Mouse (Mus musculus): Measurements from ENCODE around the gene 9130409I23Rik.

Gene 9130409I23Rik

DNA sequence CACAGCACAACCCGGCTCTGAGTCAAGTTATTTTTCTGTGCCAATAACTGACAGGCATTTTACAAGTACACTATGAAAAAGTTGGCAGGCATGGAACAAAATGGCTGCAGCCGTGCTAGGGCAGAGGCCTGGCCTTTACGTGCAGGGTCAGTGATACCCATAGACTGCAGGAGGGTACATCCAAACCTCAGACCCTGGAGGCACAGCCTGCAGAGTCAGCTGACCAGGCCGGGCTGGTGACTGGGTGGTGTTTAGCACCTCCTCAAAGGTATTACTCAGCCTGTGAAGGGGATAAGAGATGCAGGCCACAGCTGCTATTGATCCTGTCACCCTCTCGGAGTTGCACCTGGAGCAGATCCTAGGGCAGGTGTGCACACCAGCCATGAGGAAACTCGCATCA lies at the start of gene 9130409I23Rik:
Gene 9130409I23Rik (plus strand): TSS at position 301 of the 400 bp plus-strand sequence.
- WGBS: 76% methylated on average over 6 of the region's 6 CpGs

DNA sequence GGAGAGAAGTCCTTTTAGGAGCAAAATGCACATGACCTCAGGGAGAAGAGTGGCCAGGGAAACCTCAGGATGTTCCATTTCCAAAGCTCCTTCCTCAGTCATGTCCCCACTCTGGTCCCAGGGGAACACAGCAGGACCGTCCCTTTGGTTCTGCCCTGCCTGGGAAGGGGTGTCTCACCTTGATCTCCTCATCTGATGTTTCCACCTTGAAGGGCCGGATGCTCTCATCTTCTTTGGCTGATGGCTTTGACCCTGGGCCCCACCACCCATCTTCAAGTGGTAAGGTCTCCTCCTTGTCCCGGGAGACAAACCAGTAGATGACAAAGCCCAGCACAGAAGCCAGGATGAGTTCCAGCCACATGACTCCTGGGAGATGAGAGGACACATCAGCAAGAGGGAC lies 49.4 kb upstream of the 9130409I23Rik start:
- WGBS: 93% methylated on average over 3 of the region's 3 CpGs

DNA sequence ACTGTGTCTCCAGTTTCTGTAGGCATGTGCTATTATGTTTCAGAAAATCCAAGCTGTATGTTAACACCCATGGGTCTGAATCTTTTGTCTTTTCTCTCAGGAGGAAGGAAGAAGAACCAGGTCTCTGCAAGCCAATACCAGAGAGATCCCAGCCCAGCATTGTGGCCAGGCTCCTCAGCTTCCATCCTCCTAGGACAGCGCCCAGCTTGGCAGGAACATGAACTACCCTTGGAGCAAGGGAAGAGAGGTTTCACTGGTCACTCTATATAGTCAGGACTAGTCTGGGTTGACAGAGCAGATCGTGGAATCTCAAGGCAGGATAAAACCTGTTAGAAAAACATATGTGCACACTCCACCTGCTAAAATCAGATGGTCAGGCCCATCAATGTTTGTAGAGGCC lies 47.2 kb upstream of the 9130409I23Rik start:
- WGBS: 93% methylated on average over 2 of the region's 2 CpGs

GRCm38 (mm10) chr1:181005331-181005730 lies 45.7 kb upstream of the 9130409I23Rik start:
- WGBS: 89% methylated on average over 8 of the region's 8 CpGs

GRCm38 (mm10) chr1:181007831-181008230 lies 43.2 kb upstream of the 9130409I23Rik start:
- 93% methylated on average over 6 of the region's 6 CpGs for WGBS

DNA sequence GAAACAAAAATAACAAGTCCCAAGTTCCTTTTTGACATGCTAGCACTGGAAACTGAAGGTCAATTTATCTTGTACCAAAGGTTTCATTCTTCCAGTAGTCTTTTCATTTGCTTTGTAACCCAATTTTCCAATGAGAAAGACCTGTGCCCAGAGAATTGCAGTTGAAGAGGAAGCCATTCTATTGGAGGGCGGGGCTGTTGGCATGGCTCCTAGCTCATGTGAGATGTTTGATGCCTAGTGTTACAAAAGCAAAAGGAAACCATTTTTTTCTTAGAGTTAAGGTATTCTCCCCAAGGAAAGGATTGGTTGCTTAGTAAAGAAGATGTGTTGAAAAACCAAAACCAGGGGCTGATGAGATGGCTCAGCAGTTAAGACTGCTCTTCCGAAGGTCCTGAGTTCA lies 42.8 kb upstream of the 9130409I23Rik start:
- WGBS: 93% methylated on average over 2 of the region's 2 CpGs

GRCm38 (mm10) chr1:181009011-181009590 lies 41.9 kb upstream of the 9130409I23Rik start:
- WGBS: 92% methylated on average over 4 of the region's 4 CpGs

- 51% methylated on average over 3 of the region's 3 CpGs for WGBS
Observed at GRCm38 (mm10) chr1:181009754-181010153, 41.3 kb upstream of the 9130409I23Rik start.

- WGBS: 75% methylated on average over 4 of the region's 4 CpGs
Observed at GRCm38 (mm10) chr1:181010171-181010932, 40.7 kb upstream of the 9130409I23Rik start.

DNA sequence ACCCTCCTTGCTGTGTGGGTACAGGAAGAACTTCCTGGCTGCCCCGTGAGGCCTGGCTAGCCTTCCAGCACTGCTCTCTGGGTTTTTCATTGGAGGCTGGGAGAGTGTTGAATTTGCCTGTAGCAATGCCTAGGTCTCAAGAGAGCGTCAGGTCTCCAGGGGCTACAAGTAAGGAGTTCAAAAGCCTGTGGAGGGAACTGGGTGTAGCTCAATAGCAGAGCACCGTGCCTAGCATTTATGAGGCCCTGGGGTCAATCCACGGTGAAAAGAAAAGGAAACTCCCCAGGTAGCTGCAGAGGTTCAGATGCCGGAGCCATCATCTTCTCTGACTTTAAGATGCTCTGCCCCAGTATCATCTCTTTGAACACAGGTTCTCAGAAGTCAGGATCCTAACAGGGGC lies 39.4 kb upstream of the 9130409I23Rik start:
- 70% methylated on average over 5 of the region's 5 CpGs for WGBS

DNA sequence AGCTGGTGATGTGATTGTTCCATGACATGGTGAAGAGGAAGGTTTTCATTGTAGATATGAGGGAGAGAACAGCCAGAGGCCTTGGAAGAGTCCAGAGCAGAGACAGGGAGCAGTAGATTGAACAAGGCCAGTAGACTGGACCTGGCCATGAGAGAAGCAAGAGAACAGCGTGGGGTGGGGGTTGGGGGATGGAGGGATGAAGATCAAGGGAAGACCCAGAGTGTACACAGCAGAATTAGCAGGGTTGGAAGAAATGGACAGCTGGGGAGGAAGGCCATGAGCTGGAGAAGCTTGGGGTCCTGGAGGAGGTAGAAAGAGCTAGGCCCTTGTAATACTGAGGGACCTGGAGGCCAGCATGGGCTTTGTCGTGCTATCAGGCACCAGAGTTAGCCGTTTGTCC lies 38.6 kb upstream of the 9130409I23Rik start:
- WGBS: 93% methylated on average over 3 of the region's 3 CpGs

- 86% methylated on average over 6 of the region's 6 CpGs for WGBS
Observed at GRCm38 (mm10) chr1:181013446-181013845, 37.6 kb upstream of the 9130409I23Rik start.

DNA sequence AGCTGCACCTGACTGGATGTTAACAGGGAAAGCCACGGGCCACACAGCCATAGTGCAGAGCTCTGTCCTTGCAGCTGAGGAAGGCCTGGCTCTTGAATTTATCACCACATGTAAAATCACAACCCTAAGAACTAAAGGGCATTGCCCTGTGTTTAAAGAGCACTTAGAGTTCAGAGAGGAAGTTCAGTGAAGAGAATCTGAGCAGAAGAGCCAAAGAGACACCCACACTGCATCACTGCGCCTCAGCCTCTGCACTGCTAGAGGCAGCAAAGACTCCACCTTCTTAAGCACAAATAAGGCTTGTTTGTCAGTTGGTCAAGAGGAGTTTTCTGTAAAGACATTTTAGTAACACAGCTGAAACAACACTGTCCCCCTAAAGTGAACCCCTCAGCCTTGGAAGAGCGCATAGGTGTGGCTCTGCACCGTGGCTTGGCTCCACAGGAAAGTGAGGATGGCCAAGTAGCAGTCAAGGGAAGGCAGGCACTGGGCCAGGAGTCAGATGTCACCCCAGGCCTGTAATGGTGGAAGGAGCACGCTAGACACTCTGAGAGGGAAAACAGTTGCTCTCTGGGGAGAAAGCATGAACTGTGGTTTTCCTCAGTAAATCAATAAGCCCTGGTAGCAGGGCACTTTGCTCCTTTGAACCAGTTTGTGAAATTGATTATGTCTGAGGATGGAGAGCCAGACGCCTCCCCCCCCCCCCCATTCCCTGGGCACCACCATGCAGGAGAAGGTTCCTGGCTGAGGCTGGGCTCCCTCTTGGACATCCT lies 36.1 kb upstream of the 9130409I23Rik start:
- WGBS: 71% methylated on average over 6 of the region's 6 CpGs

DNA sequence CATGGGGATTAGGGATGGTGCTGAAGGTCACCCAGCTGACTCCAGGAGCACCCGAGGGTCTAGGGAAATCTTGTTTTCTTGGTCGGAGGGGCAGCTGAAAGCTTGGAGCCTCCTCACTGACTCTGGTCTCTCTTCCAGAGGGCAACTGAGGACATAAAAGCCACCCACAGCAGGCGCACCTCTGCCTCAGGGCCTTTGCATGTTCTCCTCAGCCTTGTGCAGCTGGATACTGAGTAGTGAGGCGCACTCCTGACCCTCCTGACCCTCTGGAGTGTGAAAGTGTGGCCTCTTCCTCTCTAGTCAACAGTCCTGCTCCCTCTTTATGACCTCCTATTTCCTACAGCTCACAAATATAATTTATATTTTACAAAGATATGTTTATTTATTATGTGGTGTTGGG lies 35.0 kb upstream of the 9130409I23Rik start:
- WGBS: 81% methylated on average over 4 of the region's 4 CpGs

- WGBS: 2% methylated on average over 21 of the region's 21 CpGs
Observed at GRCm38 (mm10) chr1:181016532-181017131, 34.4 kb upstream of the 9130409I23Rik start.

- under 1% methylated on average over 22 of the region's 22 CpGs for WGBS
Observed at GRCm38 (mm10) chr1:181017212-181017711, 33.8 kb upstream of the 9130409I23Rik start.

- 84% methylated on average over 13 of the region's 13 CpGs for WGBS
Observed at GRCm38 (mm10) chr1:181017890-181018420, 33.1 kb upstream of the 9130409I23Rik start.

DNA sequence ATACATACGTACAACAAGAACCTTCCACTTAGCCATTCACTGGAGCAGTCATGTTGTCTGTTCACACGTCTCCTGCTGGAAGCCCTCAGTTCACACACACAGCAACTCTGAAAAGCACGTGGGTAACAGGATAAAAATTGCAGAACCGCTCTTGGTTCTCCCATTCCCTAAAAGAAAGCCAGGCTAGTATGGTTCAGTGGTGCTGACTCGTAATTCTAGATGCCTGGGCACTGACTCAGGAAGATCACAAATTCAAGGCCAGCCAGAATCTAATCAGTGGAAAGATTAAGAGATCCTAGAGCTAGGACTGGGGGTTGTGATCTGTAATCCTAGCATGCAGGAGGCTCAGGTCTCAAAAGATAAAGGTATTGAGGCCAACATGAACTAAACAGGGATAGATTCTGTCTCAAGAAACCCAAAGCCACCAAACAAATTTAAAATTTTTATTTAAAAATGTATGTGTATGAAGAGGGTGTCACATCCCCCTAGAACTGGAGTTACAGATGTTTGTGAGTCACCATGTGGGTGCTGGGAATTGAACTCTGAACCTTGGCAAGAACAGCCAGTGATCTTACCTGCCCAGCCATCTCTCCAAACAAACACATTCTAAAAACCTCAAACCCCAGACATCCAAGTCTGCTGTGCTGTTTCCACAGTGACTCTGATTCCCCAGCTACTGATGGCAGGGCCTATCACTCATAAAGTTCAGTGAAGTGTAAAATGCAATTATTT lies 30.1 kb upstream of the 9130409I23Rik start, which contains the start of gene Ephx1:
Gene Ephx1 (minus strand): TSS at position 149 of the 732 bp plus-strand sequence.
- WGBS: 58% methylated on average over 5 of the region's 5 CpGs

- WGBS: 71% methylated on average over 7 of the region's 7 CpGs
Observed at GRCm38 (mm10) chr1:181021488-181021865, 29.6 kb upstream of the 9130409I23Rik start.

DNA sequence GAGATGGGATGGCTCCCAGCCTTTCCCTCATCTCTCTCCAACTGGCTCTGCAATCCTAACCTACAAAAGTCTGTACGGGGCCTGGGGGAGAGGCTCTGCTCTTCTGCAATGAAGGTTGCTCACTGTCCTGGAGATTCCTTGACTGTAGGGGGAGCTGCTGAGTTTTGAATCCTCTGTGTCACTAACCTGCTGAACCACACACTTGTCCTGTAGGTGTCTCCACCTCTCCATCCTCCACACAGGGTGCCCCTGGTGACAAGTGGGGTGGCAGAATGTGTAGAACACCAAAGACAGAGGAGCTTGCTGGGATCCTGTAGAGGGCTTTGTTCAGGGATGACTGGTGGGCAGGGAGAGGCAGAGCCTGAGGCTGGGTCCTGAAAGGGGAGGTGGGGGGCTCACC lies 28.8 kb upstream of the 9130409I23Rik start:
- WGBS: 22% methylated on average over 1 of the region's 1 CpGs
